Mouse (Mus musculus) gastrocnemius, postnatal 4 days (tissue): ENCODE results near the gene Ppfibp1. TPM values are rescaled to one million over a fixed set of nuclear protein-coding genes. Genes with fewer than 3 reads are reported as not detected.

Source experiments
- DNase-seq, 2 experiments: peaks; one replicate each; pipeline ENCODE4 v3.0.0; 2021 to 2022; ENCODE audit warnings: low spot score in 2 of 2, mixed read lengths in 2 of 2
- total RNA-seq, 2 experiments: library from RNA; stranded (reverse); gene quantifications; 2 replicates each; pipeline ENCODE4 v1.2.3; 2021

Gene Ppfibp1
- total RNA-seq, 2 experiments from 2014 or later, result 72.1 to 73.6 TPM

DNA sequence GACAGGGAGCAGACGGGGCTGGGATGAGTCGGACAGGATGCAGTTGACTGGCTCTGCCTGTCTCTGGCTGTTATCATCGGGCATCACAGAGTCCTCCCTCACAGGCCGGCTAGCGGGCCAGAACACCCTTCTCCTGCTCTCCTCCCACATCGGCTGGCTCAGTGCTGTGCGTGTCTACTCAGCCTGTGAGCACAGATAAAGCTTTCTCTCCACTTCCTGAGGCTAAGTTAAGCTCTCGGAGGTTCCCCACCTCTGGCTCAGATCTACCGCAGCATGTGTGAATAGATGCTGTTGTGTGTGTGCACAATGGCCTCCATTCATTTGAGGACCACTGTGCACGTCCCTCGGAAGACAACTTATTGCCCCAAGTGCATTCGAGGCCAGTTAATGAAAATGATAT is 67.6 kb downstream of the Ppfibp1 start:
- no peak for DNase-seq

DNA sequence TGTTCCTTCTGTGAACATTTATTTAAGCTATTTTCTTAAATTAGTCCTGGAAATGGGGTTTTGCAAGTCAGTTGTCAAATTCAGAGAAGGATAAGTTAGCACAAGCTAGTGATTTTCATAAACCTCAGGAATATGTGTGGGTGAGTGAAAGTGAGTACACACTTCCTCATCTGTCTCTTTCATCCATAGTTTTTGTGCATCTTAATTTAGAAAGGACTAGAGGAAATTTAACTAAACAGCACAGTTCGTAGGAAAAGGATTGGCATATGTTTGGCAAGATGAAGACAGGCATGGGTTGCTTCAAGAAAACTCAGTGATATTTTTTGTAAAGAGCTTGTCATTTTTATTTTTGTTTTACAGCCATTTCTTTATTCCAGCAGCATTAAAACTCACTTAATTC is 68.7 kb downstream of the Ppfibp1 start:
- DNase-seq, result no peak

DNA sequence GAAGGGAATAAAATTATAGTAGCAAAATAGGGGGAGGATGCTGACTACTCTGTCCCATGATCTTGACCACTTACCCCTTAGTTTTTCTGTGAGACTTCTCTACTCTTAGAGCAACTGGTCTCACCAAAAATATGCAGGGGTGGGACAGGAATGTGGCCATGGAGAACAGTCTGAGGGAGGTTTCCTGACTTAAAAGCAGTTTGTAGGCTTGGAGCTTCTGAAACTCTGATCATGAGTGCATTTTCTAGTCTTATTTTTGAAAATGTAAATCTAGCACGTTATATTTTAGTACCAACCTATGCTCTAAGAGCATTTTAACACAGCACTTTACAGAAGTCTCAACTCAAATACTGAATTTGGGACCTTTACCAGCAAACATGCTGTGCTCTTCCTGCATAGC is 70.4 kb downstream of the Ppfibp1 start:
- DNase-seq, result no peak

DNA sequence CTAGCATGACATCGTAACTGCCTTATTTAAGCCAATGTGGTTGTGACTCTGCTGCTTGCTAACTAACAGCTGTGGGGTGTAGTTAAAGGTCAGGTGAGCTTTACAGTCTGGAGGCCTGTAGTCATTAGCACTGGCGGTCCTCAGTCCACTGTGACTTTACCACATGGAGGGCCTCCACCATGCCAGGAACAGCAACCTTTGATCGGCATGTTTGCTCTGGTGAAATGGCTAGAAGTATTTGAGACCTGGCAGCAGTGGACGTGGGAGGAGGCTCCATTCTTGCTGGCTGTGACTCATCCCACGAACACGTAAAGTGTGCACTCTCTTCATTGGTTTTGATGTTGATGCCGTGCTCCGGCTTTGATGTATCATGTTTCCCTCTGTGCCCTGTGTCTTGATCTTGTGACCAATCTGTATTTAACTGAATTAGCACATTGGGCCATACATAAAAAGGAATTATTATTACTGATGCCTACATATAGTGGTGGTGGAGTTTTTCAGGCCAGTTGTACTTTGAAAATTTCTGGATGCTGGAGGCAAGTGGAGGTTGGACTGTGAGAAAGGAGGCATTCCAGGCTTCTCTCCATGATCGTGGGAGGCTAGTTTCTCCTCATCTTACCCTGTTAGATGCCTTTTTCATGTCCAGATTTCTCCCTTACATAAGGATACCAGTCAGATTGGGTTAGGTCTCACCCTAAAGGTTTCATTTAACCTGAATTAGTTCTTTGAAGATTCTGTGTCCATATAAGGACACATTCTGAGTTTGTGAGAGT is 71.8 kb downstream of the Ppfibp1 start:
- DNase-seq, result no peak

DNA sequence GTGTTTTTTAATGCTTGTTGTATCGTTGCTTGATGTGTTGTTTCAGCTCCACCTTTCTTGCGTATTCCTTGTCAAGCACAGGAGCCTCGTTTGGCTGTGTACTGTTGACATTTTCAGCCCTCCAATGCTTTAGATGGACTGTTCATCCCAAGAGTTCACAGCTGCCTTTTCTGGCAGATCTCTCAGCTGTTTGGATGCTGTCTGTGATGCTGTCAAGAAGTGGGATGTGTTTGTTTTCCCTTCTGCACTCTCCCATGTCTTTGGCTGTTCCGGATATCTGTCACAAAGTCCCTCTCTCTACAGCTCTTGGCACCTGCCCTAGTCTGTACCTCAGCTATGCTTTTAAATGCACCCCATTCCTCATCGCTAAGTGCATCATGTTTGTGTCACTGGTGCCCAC is 72.7 kb downstream of the Ppfibp1 start:
- DNase-seq, result no peak

DNA sequence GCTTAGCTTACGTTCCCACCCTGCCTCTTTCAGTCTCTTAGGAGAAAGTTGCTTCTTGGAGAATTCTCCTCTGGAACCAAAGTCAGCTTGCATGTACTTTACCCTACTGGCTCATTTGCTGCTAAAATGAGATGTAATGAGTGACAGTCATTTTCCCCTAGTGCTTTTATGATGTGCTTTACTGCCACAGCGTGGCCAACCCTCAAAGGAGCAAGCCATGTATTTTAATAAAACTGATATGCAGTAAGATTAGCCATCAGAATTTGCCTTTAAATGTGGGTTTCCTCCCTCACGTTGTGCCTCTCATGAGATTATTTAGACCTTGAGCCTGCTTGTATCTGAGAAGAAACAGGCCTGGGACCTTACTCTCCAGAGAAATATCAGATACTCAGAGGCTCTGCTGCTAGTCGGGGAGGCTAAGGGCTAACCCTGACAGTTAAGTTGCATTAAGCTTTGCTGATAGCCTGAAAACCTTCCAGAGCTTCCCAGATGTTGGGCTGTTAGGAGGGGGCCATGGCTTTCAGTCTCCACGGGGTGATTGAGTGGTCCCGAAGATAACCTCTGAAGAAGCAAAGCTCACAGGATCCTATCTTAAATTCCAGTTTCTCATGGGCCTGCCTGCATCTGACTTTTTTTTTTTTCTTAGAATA is 73.7 kb downstream of the Ppfibp1 start:
- no peak for DNase-seq

DNA sequence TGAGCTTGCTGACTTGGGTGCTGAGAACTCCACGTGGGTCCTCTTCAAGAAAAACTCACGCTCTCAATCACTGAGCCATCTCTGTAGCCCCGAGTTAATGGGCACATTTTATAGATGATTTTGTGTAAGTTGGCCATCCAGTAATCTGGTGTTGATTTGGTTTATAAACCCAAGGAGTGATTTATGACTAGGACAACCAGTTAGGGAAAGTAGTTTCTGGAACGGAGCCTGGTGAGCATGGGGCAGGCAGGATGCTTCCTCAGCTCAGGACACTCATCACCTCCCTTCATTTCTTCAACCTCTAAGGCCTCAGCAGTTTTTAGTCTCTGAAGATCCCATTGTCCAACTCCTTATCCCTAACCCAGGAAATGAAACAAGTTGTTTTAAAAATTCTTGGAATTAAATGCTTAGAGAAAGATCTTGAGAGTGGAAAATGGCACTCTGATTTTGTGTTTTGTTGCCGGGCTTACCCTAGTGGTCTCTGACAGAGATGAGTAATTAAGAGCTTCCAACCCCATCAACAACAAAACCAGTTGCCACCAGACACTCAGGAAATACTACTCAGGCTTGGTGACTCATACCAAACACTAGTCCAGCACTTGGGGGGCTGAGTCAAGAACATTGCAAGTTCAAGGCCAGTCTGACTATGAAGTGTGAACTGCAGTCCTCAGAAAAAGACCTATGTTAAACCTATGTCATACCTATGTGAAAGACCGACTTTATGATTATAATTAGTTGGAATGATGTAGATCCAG is 75.3 kb downstream of the Ppfibp1 start:
- DNase-seq, result no peak

DNA sequence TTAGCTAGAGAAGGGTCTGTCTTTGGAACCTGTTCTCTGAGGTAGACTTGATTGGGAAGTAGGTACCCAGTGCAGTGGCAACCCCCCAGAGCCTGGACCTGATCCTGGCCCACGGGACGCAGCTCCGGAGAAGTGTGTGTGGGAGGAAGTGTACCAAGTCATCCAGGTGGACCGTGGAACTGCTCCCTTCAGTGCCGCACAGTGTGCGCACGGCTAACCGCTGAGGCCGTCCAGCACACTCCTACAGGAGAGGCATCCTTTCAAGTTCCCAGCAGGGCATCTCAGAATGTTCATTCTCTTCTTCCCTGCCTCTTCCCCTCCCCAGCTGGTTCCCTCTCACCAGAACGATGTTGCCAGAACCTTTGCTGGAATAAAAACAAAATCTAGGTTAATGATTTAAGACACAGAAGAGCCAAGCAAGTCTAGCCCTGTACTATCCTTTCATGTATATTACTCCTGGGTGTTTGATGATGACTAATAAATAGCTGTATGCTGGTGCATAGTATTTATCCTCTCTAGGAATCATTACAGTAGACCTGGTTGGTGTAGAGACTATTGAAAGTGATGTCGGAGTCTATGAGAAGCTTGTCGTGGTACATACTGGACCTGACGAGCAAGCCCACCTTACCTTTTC is 77.0 kb downstream of the Ppfibp1 start:
- DNase-seq, result no peak

DNA sequence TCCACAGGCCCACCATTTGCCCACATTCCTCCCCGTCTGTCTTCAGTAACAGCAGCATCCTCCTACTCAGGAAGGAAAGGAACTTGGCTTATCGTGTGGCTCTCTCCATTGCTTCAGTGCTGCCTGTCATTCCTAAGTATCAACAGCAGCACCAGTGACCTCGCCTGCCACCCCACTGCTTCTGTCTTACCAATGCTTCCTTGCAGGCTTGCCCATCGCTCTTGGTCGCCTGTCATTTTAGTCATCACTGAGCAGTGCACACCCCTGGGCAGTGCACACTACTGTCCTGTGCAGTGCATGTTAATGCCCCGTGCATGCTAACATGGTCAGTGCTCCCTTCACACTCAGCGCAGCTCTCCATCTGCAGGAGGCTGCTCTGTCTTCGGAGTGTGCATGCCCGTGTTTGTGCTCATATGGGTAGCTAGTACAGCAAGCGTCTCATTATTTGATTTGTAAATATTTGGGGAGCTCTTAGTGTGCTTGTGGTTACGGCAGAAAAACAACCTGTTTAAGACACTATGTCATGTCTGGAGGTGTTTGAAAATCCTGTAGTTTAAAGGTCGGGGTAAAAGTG is 78.2 kb downstream of the Ppfibp1 start:
- DNase-seq, result no peak

DNA sequence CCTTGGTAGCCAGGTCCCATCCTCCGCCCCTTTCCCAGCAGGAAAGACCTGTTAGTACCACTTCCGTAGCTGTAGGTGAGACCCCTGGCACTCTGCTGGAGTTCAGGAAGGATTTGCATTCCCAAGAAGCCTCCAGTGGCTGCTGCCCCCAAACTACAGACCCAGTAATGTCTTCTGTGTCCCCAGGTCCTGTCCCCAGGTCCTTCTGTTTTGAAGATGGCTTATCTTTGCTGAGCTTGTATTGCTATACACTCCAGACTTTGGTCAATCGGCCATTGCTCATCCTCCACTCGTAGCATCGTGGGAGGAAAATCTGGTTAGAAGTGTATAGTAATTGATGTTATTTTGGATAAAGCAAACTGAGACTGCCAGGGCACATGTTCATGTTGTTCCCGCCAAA is 79.5 kb downstream of the Ppfibp1 start:
- DNase-seq, result no peak

DNA sequence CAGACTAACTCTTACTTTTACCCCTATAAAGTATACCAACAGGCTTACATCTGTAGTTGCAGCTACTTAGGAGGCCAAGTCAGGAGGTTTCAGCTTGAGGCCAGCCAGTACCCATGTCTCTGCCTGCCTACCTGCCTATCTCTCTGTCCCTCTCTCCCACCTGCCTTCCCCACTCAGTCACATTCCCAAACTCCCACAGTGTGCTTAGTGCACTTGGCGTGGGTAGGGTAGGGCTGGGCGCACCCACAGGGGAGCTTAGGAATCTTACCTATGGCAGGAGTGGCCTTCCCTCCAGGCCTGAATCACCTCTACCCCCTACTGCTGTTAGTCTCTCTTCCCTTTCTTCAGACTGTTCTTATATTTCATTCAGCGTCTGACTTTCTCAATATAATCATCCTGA is 82.5 kb downstream of the Ppfibp1 start:
- no peak for DNase-seq

DNA sequence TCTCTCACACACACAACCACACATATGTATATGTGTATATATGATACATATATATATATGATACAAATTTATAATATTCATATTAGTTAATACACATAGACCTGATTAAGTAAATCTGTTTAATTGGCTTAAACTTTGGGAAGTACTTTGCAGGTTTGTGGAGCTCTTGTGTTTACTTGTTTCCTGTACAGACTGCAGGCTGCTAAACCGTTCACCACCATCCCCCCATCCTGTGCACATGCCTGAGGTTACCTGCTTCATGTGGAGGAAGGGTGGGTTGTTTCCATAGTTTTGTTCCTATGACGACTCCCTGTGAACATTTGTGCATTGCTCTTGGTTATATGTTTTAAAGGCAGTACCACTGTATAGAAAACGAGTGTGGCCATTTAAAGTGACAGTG is 83.1 kb downstream of the Ppfibp1 start:
- DNase-seq, result no peak

DNA sequence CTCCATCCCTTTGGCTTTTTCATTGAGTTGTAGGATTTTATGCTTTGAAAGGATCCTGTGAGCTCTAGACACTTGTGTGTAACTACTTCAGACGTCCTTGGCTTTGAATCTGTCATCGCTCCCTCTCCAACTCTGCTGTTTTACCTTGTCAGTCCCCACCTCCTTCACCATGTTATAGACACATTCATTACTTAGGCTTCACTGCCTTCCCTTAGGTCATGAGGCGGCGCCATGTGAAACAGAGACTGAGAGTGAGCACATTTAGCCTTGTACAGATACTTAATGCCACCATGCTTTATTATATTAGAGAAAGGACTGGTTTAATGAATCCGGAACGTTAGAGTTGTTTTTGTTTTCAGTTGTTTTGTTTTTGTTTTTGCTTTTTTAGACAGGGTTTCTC is 83.7 kb downstream of the Ppfibp1 start:
- DNase-seq, result no peak

DNA sequence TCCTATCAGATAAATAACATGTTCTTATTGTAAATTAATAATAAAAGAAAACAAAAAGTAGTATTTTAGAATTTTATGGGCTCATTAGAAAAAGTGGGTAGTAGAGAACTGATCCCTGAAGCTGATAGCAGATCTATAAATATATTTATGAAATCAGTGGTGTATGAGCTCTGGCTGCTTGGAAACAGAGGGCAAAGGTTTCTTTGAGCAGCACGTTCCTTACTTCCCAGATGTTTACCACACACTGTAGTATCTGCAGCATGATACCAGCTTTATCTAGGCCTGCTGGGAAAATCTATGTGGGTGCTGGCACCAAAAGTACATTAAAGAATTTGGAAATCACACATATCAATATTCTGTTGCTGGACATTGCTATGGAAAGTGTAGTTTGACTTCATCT is 84.5 kb downstream of the Ppfibp1 start:
- no peak for DNase-seq

DNA sequence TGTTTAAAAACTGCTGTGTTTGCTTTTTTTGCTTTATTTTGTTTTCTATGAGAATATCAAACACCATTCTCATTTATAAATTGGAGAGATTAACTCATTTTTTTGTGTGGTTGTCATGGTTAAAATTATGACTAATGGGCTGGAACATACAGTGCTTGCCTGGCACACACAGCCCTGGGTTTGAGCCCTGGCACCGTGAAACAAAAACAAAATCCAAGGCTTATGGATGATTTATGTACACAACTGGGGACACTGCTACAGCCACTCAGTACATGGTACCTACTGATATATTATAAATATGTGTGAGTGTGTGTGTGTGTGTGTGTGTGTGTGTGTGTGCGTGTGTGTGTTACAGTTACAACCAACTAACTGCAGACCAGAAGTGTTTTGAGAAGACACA is 85.1 kb downstream of the Ppfibp1 start:
- DNase-seq, result no peak

DNA sequence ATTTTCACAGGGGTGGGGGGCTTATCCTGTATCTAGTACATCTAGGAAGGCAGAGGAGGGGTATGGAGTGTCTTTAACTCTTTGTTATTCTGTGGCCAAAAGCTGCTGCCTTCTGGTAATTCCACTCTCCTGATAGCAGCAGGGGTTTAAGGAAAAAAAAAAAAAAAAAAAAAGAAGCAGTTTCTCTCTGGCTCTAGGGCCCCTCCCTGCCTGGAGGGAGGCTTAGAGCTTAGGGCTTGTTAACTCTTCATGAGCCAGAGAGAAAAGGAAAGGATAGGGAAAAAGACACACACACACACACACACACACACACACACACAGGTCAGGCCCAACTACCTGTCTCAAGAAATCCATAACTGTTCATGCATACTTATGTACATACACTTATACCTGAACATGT is 85.5 kb downstream of the Ppfibp1 start:
- DNase-seq, result no peak

DNA sequence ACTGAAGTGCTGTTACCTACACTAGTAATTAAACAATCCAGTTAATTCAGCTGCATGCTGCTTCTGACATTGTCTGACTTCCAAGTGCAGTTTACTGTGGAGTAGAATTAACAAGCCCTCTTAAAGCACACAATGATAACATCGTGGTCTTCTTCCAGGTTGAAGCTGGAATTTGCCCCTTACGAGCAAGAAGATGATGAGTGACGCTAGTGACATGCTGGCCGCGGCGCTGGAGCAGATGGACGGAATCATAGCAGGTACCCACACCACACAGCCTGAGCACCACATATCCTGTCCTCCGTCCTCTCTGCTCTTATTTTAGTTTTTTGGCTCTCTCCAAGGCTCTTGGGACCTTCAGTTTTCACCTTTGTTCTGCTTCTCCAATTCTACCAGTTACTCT is 88.2 kb downstream of the Ppfibp1 start:
- no peak for DNase-seq

DNA sequence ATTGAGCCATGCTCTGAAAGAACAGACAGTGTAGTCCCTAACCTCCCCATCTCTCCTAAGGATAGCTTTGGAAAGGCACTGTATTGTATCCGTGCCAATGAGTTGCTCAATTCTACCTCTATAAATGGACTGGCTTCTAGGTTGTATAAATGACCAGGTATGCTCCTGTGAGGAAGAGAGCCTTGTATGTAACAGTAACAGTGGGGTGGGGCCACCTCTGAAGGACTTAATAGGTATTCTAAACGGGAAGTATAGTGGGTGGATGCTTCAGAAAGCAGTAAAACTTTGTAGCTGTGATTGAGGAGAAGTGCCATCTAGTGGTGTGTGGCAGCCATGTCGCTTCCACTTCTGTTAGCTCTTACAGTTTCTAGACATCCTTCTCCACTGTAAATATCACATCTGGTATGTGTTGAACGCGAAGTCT is 90.4 kb downstream of the Ppfibp1 start:
- no peak for DNase-seq

DNA sequence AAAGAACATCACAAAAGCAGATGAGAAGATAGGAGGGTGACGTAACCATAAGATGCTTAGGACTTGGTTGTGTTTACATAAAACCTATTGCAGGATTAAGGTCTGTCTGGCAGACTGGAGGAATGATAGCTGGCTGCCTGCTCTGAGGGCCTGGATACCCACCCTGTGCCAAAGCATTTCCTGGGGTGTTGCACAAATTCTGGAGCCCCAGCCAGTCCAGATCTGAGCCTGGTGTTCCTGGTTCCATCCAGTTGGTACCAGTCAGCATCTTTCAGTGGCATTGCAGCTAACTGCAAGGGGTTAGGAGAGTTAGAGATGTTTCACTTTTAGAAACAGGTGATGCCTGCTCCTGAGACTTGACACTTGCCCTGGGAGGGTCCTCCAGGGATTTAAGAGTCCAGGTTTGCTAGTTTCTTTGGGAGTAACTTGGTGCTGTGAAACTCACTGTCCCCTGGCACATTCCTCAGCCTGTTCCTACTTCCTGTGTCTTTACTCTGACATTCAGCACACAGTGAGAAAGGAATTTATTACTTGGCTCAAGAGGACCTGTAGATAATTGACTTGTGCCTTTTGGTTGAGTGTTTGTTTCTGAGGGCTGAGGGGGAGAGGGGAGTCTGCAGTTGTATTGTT is 90.9 kb downstream of the Ppfibp1 start:
- DNase-seq, result no peak

DNA sequence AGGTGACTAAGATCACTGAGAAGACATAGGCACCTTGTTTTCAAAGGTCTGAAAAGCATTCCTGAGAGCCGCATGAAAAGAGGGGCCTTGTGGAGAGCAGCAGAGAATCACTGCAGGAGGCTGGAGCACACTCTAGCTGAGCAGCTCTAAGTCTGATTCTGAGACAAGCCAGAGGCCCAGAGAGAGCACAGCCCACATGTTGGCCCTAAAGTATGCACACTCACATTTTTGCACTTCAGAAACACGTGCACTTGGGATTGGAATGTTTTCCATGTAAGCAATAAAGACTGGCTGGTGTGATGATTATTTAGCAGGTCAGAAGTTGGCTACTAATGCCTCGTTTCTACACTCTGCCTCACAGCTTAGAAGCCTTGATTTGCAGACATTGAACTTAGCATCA is 91.7 kb downstream of the Ppfibp1 start:
- no peak for DNase-seq

DNA sequence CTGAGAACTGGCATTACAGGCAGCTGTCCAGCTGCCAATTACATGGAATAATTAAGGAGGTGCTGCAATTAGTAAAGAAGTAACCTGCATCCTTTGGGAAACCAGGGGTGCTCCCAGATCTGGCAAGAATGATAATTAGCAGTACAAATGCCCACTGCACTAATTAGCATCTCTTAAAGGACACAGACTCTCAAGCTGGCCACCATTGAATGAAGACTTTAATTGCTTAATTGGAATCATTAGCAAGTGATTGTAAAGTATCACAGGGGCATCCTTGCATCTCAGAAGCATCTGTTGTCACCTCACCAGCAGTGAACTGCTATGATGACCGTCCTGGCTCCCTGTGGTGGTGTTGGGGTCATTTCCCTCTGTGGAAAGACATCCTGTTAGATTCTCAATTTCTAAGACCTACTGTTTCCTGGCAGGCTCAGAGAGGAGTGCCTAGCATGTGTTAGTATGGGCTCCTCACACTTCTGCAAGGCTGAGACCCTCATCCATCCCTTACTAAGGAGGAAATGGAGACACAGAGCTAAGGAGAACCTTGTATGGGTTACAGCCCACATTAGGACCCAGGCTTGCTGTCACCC is 93.1 kb downstream of the Ppfibp1 start:
- DNase-seq, result no peak
